Mouse (Mus musculus) stomach, postnatal 0 days (tissue): ENCODE measurements around the gene Ptpn1.

ENCODE experiments used
- CTCF ChIP-seq: IDR thresholded peaks from 2 replicates; pipeline ENCODE4 v1.5.1; 2016; ENCODE audit warnings: antibody characterized with exemption, low read depth, mild to moderate bottlenecking, moderate library complexity
- EP300 ChIP-seq: optimal IDR thresholded peaks from 2 replicates; pipeline ENCODE3; 2016; ENCODE audit warnings: antibody characterized with exemption

- no peak for TF ChIP-seq CTCF
- TF ChIP-seq EP300, result no peak
Measured at GRCm38 (mm10) chr2:167954928-167955327, 23.1 kb downstream of the Ptpn1 start.
